Mouse (Mus musculus) Muller cell, postnatal 12 days (primary cell): ENCODE measurements at regions not wholly inside any gene's neighbourhood (a gene's known extent, or its start where the extent isn't known, plus 50 kb on each side); places are given as distances from the start of the nearest gene placed in this dataset.

Source experiments
- DNase-seq: peaks from one replicate; pipeline ENCODE4 v3.0.0-alpha.2; 2015; ENCODE audit errors: inconsistent ontology term

DNA sequence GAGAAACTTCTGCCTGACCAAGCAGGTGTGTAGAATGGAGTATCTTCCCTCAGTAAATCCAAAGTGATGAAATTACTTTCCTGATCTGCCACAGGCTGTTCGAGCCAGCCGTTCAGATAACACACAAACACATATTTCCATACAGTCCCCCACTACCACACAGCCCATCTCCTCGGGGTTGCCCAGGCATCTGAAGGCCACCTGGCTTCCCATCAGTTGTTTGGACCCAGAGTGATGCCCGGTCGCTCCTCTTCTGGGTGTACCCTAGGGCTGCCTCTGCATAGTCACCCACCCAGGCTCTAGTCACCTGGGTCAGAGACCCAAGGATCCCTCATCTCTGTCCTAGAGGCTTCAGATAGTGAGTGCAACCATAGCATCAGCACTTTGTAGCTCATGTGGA is 107.9 kb downstream of the CK137956 start:
- DNase-seq, result no peak

DNA sequence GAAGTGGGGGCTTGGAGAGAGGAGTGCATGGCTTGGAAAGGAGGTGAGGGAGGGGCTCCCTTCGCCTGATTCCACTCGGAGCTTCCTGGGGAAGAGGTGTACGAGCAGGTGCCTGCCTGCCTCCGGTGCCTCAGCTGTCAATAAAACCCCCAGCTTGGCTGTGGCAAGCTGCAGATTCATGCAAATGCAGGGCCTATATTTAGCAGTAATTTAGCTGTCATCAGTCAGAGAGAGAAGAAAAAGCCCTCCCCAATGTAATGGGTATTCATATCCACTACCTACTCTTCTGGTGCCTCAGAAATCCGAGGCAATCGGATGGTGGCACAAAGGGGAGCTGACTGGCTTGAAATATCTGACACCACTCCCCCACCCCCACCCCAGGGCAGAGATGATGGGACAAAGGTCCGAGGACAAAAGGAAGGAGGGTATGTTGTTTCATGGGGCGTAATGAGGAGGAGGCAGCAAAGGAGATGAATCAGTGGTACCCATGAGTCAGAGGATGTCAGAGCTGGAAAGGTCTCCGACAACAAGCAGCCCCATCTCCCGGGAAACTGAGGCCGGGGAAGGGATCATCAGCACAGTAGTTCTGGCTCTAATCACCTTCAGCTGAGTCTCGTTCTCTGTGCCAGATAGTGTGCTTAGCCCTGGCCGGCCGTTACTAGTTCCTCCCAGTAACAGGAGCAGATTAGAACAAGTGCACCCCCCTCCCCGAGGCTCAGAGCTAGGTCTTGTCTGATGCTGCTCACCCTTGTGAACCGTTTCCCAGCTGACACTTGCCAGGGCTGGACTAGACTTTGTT is 109.2 kb downstream of the CK137956 start:
- DNase-seq, result peak; percentile 8

DNA sequence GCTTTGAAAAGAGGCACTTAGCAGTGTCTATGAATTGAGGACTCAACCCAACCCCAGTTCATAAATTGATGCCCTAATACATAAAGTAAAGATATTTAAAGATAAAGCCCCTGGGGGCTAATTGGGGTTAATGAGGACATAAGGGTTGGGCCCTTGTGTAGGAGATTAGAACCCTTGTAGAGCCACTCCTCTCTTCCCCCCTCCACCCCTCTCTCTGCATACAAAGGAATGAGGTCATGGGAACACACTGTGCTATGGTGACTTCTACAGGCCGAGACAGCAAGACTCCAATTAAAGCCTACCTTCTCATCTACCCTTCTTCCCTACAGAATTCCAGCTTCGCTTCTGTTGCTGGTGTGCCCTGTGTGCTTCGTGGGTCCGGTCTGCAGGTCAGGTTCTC is 110.5 kb downstream of the CK137956 start:
- no peak for DNase-seq

DNA sequence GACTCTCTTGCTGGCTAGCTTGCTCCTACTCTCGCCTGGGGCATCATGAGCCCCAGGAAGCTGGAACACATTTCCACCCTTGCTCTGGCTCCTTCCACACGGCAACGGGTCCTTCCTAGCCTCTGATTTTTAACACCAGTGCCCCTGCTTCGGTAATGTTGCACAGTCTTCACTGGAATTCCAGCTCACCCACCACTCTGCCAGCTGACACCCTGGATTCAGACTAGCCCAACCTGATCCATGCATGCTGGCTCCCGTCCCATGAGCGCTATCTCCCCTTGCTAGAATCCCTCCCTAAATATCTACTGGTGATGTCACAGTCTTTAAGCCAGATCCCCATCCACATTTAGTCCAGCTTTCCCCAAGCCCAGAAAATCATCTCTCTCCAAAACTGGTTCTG is 111.2 kb downstream of the CK137956 start:
- DNase-seq, result no peak

DNA sequence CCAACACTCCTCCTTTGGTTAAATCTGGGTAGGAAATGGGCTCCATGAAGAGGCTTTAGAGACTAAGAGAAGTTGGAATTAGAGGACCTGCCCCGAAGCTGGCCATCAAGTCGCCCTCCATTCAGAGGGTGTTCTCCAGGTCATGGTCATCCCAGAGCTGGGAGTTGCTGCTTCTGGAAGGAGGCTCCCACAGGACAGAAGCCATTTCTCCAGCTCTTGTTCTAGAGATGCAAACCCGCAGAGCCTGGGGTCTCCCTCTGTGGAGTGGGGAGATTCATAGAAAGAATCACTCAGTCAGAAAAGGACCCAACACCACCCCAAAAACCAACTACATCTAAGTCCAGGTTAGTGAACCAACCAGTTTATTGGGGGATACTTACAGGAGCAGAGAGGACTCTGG is 112.2 kb downstream of the CK137956 start:
- DNase-seq, result no peak

DNA sequence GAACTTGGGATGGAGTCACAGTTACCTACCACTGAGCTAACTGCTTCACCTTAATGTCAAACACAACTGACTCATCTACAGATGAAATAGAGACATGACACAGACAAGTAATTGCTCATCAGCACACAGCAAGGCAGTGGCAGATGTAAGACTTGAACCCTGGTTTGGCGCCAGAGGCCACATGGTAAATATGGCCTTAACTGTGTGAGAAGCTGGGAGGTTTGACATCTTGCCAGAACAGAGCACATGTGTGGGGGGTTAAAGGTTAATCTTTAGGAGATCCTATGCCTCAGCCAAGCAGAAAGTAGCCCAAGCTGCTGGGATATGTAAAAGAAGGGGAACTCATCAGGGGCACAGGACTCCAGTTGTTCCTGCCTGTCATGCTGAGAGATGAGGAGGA is 114.9 kb downstream of the CK137956 start:
- DNase-seq, result no peak

DNA sequence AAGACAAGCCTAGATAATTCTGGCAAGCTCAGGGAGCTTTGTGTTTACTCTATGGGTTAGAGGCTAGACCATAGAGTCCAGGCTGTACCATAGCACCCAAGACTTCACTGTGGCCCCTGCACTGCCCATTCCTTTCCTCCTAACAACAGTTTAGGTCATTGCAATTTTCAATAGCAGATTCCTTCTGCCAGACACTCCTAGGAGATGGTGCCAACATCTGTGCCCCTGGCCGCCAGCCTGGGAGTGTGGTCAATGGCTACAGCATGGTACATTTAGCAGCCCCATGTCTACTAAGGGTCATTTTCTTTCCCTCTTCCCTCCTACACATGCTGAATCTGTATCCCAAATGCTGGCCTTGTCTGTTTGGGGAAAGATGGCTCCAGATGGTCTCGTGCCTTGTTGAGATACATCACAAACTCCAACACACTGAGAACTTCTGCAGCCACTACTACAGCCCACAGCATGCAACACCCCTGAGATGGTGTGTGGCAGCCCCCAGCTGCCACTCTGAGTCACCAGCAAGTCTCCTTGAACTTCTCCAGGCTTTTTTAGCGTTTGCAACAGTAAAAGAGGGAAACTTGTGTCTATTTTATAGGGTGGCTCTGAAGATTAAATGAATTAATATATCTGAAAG is 115.9 kb downstream of the CK137956 start:
- no peak for DNase-seq

DNA sequence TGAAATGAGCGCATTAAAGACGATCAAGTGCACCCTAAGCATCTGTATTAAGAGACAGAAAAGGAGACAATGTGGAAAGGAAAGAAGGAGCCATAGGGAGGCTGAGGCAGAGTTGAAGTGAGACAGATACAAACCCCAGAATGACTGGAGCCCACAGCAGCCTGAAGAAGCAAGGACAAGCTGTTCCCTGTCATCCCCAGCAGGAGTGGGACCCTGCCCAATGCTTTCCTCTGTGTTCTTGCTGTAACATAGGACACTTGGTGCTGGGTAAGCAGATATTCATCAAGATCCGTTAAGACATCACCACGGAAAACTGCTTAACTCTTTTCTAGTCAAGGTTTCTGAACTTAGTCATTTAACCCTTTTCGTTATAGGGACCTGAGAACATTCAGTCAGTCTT is 121.4 kb downstream of the CK137956 start:
- DNase-seq, result no peak

DNA sequence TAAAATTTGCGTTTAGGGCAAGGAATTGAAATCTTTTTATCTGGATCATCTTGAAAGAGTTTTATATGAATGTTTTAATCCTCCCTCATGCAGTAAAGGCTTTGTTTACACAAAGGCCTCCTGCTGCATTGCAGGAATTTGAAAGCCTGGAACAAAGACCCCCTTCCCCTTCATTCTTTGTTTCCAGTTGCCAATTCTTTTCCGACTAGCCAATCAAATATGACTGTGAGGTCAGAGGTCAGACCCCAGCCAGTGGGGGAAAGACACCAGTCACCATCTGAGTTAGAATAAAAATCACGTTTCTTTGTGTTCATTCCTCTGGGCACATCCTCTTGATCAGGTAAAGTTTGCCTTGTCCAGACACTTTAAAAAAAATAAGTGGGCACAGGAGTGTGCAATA is 124.4 kb downstream of the CK137956 start:
- no peak for DNase-seq

DNA sequence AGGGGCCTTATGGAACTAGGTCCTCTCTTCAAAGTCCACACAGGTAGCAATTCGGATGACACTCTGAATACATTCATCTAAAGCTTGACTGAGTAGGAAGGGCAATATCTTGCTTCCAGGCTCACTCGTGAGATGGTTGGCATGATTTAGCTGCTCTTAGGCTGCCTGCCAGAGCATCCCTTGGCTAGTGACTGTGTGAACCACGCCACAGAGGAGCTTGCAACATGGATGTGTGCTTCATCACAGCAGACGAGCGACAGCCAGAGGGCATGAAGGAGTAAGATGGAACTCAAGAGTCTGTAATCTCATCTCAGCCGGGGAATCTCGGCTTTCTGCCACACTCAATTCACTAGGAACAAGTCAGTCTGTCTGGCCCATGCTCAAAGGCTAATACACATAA is 127.3 kb downstream of the CK137956 start:
- no peak for DNase-seq

DNA sequence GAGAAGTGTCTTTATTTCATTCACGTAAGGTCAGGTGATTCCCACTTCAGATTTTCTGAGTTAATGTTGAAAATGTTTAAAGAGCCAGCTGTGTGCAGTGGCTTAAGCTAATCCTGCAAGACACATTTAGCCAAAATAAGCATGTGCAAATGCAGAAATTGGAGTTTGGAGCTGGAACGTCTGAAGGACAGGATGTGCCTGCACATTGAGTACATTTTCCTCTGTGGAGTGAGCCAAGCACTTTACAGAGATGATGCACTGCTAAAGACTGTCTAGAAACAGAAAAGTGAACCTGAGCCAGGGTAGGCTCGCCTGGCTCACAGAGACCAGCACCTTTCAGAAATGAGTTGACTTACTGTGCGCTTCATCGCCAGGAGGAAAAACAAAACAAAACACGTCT is 137.1 kb downstream of the CK137956 start:
- DNase-seq, result no peak

DNA sequence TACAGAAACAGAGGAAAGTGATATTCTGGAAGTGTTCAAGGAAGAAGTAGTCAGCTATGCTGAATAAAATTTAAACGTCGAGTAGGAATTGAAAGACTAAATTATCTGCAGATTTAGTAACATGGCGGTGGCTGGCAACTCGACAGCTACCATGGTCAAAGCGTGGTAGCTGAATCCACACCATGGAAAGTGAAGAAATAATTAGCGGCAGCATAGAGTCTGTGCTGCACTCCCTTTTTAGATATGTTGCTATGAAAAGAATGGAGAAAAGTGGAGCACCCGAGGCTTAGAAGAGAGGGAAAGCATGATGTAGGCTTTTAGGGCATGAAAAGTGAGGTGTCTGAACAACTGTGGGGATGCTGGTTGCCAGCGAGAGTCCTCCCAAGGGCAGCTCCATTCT is 143.8 kb downstream of the CK137956 start:
- no peak for DNase-seq

DNA sequence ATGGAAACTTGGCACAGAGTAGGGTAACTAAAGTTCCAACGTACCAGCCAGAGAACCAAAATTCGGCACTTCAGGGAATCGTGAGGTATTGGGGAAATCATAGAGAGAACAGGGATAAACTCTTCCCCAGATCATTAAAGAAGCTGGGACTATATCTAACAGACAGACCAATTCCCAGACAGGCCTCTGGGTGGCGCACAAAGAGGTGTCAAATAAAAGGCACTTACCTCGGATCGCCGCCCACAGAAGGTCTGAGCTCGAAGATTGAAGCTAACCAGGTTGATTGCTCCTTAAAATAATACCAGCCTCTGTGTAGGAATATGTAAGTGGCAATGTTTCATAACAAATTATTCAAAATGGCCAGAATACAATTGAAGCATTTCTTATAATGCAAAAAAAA is 151.2 kb downstream of the CK137956 start:
- no peak for DNase-seq

DNA sequence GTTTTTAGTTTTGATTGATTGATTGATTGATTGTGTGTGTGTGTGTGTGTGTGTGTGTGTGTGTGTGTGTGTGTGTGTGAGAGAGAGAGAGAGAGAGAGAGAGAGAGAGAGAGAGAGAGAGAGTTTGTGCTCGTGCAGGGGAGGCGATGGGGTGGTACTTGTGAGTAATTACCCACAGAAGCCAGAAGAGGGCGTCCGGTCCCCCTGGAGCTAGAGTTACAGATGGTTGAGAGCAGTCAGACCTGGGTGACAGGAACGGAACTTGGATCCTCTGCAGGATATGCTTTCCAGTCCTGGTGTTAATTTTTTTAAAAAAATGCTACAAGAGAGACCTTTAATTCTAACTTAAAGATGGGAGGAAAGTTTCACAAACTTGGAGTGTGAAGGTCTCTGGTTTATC is 151.7 kb downstream of the CK137956 start:
- DNase-seq, result no peak

DNA sequence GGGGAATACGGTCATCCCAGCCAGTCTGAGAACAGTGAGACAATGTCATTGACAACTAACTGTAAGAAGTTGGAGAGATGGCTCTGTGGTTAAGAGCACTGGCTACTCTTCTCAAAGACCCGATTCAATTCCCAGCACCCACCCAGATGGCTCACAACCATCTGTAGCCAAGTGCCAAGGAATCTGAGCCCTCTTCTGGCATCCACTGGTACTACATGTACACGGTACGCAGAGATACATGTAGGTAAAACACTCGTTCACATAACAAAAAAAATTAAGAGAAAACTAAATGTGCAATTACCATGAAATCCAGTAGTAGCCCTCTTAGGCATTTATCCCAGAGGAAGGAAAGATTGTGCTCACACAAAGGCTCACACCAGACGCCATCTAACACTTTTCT is 156.1 kb downstream of the CK137956 start:
- no peak for DNase-seq

DNA sequence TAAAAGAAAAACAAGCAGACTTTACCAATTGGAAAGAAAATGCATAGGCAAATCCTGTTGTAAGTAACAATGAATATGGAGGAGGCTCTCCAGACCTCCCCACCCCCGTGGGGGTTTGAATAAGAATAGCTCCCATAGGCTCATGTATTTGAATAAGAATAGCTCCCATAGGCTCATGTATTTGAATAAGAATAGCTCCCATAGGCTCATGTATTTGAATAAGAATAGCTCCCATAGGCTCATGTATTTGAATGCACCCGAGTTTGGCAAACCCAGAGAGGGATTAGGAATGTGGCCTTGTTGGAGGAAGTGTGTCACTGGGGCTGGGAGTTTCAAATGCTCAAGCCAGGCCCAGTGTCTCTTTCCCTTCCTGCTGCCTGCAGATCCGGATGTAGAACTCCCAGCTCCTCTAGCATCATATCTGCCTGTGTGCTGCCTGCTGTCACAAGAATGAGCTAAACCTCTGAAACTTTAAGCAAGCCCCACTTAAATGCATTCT is 158.7 kb downstream of the CK137956 start:
- no peak for DNase-seq

DNA sequence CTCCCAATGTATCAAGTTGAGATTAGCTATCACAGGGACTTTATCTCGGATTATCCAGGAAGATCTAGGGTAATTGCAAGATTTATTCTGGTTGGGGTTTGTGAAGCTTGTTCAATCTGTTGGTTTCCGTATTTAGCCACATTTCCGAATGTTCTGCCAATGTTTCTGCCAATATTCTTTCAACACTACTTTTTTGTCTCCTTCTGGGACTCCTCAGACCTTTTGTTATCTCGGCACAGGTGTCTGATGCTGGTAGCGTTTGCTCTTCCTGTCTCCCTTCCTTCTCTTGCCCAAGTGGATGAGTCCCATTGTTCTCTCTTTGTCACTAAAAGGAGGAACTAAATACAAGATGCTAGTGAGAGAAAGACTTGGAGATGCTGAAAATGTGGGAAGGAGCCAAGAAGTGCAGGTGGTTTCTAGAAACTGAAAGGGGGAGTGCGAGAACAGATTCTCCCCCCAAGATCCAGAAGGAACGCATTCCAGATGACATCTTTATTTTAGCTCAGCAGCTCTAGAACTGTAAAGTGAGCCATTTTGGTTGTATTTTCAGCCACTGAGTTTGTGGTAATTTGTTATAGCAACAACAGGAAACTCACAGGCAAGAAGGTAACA is 159.7 kb downstream of the CK137956 start:
- DNase-seq, result no peak

DNA sequence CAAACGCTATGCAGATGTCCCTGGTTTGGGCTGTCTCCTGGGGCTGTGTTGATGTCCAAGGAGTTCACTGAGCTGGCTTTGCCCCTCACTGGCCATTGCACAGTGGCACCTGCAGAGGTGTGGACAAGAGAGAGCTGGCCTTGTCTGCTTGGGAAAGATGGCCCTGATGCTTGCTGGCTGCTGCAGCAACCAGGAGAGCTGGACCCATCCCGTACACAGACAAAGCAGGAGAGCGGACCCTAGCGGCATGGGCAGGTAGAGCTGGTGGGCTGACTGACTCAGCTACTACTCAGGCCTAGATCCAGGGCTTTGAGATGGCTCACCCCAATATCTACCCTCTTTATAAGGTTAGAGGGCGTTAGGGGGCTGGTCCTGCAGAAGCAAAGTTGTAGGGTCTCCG is 161.7 kb downstream of the CK137956 start:
- no peak for DNase-seq

DNA sequence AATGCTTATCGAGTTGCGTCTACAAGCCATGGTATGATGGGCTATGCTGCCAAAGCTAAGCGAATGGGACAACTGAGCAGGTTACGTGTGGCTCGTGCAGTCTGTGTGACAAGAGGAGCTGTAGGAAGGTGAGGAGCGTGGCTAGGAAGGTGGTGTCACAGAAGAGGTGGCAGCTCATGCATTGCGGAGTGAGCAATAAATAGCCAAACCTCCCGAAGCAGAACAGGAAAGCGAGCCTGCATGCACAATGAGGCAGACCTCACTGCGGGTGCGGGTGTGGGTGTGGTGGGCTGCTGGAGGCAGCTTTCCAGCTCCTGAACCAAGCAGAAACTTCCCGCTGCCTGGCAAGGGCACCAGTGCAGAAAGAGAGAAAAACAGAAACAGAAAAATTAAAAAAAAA is 181.5 kb downstream of the CK137956 start:
- no peak for DNase-seq

DNA sequence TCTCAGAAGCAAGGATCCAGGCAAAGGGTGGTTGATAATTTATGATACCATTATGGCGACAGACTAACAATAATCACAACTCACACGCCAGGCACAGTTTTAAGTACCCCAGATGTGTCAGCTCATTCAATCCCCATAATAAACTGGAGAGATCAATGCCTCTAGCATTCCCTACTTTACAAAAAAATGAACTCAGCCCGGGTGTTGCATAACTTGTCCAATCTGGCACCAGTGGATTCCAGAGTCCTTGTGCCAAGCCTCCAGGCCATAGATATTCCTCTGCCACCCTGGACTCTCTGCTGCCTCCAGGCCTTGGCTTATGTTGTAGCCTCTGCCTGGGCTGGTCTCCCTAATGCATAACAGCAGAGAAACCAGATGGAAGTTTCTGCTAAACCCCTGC is 185.0 kb downstream of the CK137956 start:
- DNase-seq, result peak; percentile 63

DNA sequence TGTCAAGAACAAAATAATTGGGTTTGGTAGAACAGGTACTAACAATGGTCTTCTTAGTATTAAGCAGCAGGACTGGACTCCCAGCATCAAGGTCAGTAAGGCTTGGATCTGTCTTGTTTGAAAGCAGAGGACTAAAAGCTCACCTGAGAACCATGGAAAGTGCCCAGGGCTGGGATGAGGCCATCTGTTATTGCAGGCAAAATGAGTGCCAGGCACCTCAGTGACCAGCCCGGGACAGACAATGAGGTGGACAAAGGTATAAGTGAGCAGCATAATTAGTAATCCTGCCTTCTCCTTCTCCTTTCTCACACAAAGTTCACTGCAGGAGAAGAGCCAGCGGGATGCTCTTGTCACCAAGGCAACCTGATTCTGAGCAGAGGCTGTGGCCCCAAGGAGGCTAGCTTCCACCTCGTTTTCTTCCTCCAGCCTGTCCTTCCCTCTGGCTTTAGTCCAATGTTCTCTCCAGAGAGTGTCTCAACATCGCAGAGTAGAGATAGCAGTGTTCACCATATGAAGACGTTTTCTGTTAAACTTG is 198.7 kb downstream of the CK137956 start:
- DNase-seq, result no peak

DNA sequence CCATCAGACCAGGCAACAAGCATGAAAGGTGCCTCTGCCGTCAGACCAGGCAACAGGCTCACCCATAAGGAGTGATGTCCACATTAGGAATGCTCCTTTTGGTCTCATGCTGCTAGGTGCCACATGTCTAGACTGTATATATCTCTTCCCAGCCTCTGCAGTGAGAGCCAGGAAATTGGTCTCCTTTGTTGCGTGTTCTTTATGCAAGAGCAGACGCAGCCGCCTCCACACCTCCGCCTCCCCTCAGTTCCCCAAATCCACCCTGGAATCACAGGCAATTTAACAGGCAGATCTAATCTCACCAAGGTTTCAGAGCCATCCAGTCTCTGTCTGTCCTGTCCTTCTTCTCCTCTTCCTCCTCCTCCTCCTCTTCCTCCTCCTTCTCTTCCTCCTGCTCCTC is 207.0 kb downstream of the CK137956 start:
- DNase-seq, result no peak

DNA sequence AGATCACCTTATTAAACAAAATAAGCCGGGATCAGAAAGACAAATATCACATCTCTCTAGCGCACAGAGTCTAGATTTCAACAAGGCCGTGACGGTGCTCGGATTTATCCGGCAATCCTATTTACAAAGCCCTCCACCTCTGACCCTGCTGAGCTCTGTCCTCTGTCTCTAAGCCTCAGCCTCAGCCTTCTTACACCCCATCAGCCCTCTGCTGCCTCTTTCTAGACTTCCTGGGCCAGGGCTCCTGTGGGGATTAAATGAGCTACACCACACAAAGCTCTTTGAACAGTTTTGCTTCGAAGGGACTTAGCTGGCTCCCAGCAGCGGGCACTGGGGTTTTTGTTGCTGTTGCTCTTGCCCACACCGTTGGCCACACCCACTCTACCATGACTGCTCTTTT is 211.8 kb downstream of the CK137956 start:
- no peak for DNase-seq
